Mouse (Mus musculus) intestine, embryonic 14.5 days (tissue): ENCODE measurements around the gene Neu4. TPM values are rescaled to one million over a fixed set of nuclear protein-coding genes. Genes with fewer than 3 reads are reported as not detected.
"Not testable (repeated sequence)": the region's sequence is repeated elsewhere in the genome, so short reads cannot be mapped to it uniquely, and the experiment has no call there.

Experiments
- ATAC-seq: fragments of 200-750 bp; cut with Nextera tagmentation; replicated peaks from 2 replicates; pipeline ENCODE4 v1.8.0; 2017; ENCODE audit warnings: low read depth, moderate number of reproducible peaks, moderate TSS enrichment, moderate library complexity; ENCODE audit not compliant: low FRiP score, low TSS enrichment
- DNase-seq: peaks from one replicate; pipeline ENCODE4 v3.0.0-alpha.2; 2018; ENCODE audit warnings: low spot score
- H3K27ac ChIP-seq: fragments of 300-500 bp; sonication (generic); 2 replicates; pipeline ENCODE4 v1.5.1; 2014; ENCODE audit warnings: low read depth, mild to moderate bottlenecking, control low read depth
- H3K27me3 ChIP-seq: fragments of 300-500 bp; sonication (generic); replicated peaks from 2 replicates; pipeline ENCODE4 v1.6.1; 2014; ENCODE audit warnings: low read length, control low read depth; ENCODE audit not compliant: control insufficient read depth, insufficient read depth
- H3K36me3 ChIP-seq: fragments of 300-500 bp; sonication (generic); 2 replicates; pipeline ENCODE4 v1.6.1; 2014; ENCODE audit warnings: low read length, control low read depth; ENCODE audit not compliant: control insufficient read depth, insufficient read depth
- H3K4me1 ChIP-seq: fragments of 300-500 bp; sonication (generic); replicated peaks from 2 replicates; pipeline ENCODE4 v1.6.1; 2014; ENCODE audit warnings: low read length, control low read depth, mixed read lengths; ENCODE audit not compliant: control insufficient read depth, insufficient read depth
- H3K4me2 ChIP-seq: fragments of 300-500 bp; sonication (generic); 2 replicates; pipeline ENCODE4 v1.6.1; 2014; ENCODE audit warnings: low read length
- H3K4me3 ChIP-seq: fragments of 300-500 bp; sonication (generic); 2 replicates; pipeline ENCODE4 v1.5.1; 2014; ENCODE audit warnings: low read depth, low read length, control low read depth, mixed read lengths
- H3K9ac ChIP-seq: fragments of 300-500 bp; sonication (generic); 2 replicates; pipeline ENCODE4 v1.6.1; 2014; ENCODE audit warnings: mild to moderate bottlenecking, low read length
- H3K9me3 ChIP-seq: fragments of 300-500 bp; sonication (generic); 2 replicates; pipeline ENCODE4 v1.6.1; 2016; ENCODE audit warnings: low read length, control low read depth; ENCODE audit not compliant: control insufficient read depth
- WGBS: fragments of 180-500 bp; shearing (Covaris S2); extraction: QIAGEN DNeasy Blood & Tissue Kit; methylation state at CpG from one replicate; pipeline ENCODE4 v1.1.7; 2014; 5-methylcytosine and 5-hydroxymethylcytosine counted together
- polyA plus RNA-seq: library from polyadenylated mRNA; unstranded; fragments of >200 nt; fragmentation: Nextera tagmentation; extraction: Ambion mirVana; gene quantifications from 2 replicates; pipeline ENCODE4 v1.2.1, GENCODE M21; 2014

Gene Neu4
- polyA plus RNA-seq: not detected in 2 replicates

- Histone ChIP-seq H3K36me3 (no peaks in the 10 kb centered on the region), H3K4me1 (no peaks in the 10 kb centered on the region), H3K27me3 (no peaks in the 10 kb centered on the region), H3K27ac (no peak within 1 kb of the TSS), H3K4me2 (no peak within 1 kb of the TSS), H3K9me3 (no peaks in the 10 kb centered on the region), H3K4me3 (no peak within 1 kb of the TSS), H3K9ac (no peak within 1 kb of the TSS)
- DNase-seq: no peak
- no peak for ATAC-seq
- WGBS: 87% methylated on average over 6 of the region's 6 CpGs
These were observed at the start of gene Neu4 for GRCm38 (mm10) chr1:94020151-94020550. TSS of gene Neu4 (plus strand) at chr1:94020451.

- not testable (repeated sequence) for H3K4me1 ChIP-seq, DNase-seq, H3K36me3 ChIP-seq, H3K27me3 ChIP-seq, H3K9me3 ChIP-seq, H3K4me2 ChIP-seq, H3K4me3 ChIP-seq, H3K9ac ChIP-seq, H3K27ac ChIP-seq, ATAC-seq
- no CpG with 5 or more reads among the region's 4 CpGs for WGBS
These were observed 49.5 kb upstream of the Neu4 start for GRCm38 (mm10) chr1:93970797-93971196.

- not testable (repeated sequence) for H3K9ac ChIP-seq, H3K4me3 ChIP-seq, DNase-seq, H3K36me3 ChIP-seq, ATAC-seq, H3K4me2 ChIP-seq, H3K9me3 ChIP-seq, H3K27me3 ChIP-seq, H3K4me1 ChIP-seq, H3K27ac ChIP-seq
- 100% methylated on average over 1 of the region's 4 CpGs for WGBS
These were observed 44.5 kb upstream of the Neu4 start for GRCm38 (mm10) chr1:93975764-93976163.

GRCm38 (mm10) chr1:93978287-93978686 lies 42.0 kb upstream of the Neu4 start:
- WGBS: no CpG with 5 or more reads among the region's 7 CpGs
- not testable (repeated sequence) for H3K27me3 ChIP-seq

GRCm38 (mm10) chr1:93980932-93981331 lies 39.3 kb upstream of the Neu4 start:
- not testable (repeated sequence) for H3K27me3 ChIP-seq, DNase-seq, H3K4me1 ChIP-seq, H3K36me3 ChIP-seq, H3K9me3 ChIP-seq, H3K4me3 ChIP-seq, H3K4me2 ChIP-seq, H3K27ac ChIP-seq, H3K9ac ChIP-seq
- ATAC-seq: peak; percentile 54; the same call in 1 of the 2 replicates
- no CpG with 5 or more reads among the region's 2 CpGs for WGBS

More at GRCm38 (mm10) chr1:93978287-93978686, 42.0 kb upstream of the Neu4 start:
- not testable (repeated sequence) for H3K27ac ChIP-seq, H3K4me1 ChIP-seq, H3K9ac ChIP-seq, H3K4me3 ChIP-seq, H3K9me3 ChIP-seq, H3K36me3 ChIP-seq, DNase-seq, H3K4me2 ChIP-seq, ATAC-seq

- Histone ChIP-seq H3K4me2 (no peak overlapping the region), H3K9ac (no peak overlapping the region), H3K9me3 (no peaks in the 10 kb centered on the region), H3K27ac (no peak overlapping the region), H3K36me3 (no peaks in the 10 kb centered on the region), H3K4me1 (no peaks in the 10 kb centered on the region), H3K4me3 (no peak overlapping the region), H3K27me3 (no peaks in the 10 kb centered on the region)
- DNase-seq (no peak), ATAC-seq (no peak)
- 71% methylated on average over 3 of the region's 3 CpGs for WGBS
These were observed 34.1 kb upstream of the Neu4 start for GRCm38 (mm10) chr1:93986167-93986566.

- Histone ChIP-seq H3K27ac (no peak overlapping the region), H3K4me2 (no peak overlapping the region), H3K36me3 (no peaks in the 10 kb centered on the region), H3K27me3 (no peaks in the 10 kb centered on the region), H3K9ac (no peak overlapping the region), H3K4me3 (no peak overlapping the region), H3K9me3 (no peaks in the 10 kb centered on the region), H3K4me1 (no peaks in the 10 kb centered on the region)
- DNase-seq (no peak), ATAC-seq (0 out of 2 replicates have a peak, but pooled peaks have one; percentile 8)
- 70% methylated on average over 3 of the region's 3 CpGs for WGBS
These were observed 31.5 kb upstream of the Neu4 start for GRCm38 (mm10) chr1:93988786-93989185.

- ATAC-seq, H3K4me2 ChIP-seq, H3K4me1 ChIP-seq, H3K9ac ChIP-seq, H3K4me3 ChIP-seq, H3K36me3 ChIP-seq, H3K27ac ChIP-seq, H3K27me3 ChIP-seq, DNase-seq, H3K9me3 ChIP-seq: not testable (repeated sequence)
- WGBS: 83% methylated on average over 7 of the region's 8 CpGs
These were observed 30.0 kb upstream of the Neu4 start, which contains the start of gene Gal3st2c for GRCm38 (mm10) chr1:93990209-93990608. TSS of gene Gal3st2c (plus strand) at chr1:93990509.

- not testable (repeated sequence) for ATAC-seq, H3K4me1 ChIP-seq, DNase-seq, H3K4me2 ChIP-seq, H3K27me3 ChIP-seq, H3K36me3 ChIP-seq, H3K9me3 ChIP-seq, H3K4me3 ChIP-seq, H3K27ac ChIP-seq, H3K9ac ChIP-seq
- 69% methylated on average over 2 of the region's 2 CpGs for WGBS
These were observed 29.2 kb upstream of the Neu4 start for GRCm38 (mm10) chr1:93991068-93991467.
